Mouse (Mus musculus) CH12.LX (cell line): Measurements from ENCODE around the gene Pkn2. TPM values are rescaled to one million over a fixed set of nuclear protein-coding genes. Genes with fewer than 3 reads are reported as not detected.

Source experiments
- DNase-seq: peaks from one replicate; pipeline ENCODE4 v3.0.0-alpha.2; 2013; ENCODE audit errors: extremely low read depth
- H3K27ac ChIP-seq: 2 replicates; pipeline ENCODE4 v1.5.1; 2012; ENCODE audit warnings: low read depth, mild to moderate bottlenecking, control low read depth, moderate library complexity; ENCODE audit not compliant: insufficient read depth
- H3K27me3 ChIP-seq: replicated peaks from 2 replicates; pipeline ENCODE3; 2012; ENCODE audit warnings: inconsistent platforms
- H3K36me3 ChIP-seq, 2 experiments: replicated peaks in 1 of 2; 2 replicates each; pipeline versions ENCODE3 to v1.6.1; 2012; ENCODE audit warnings: inconsistent platforms in 1 of 2, low read length in 1 of 2, mild to moderate bottlenecking in 1 of 2, mixed read lengths in 1 of 2, moderate library complexity in 1 of 2; ENCODE audit not compliant: control insufficient read depth in 1 of 2, insufficient read depth in 1 of 2
- H3K4me1 ChIP-seq, 2 experiments: 2 replicates each; pipeline ENCODE4 v1.6.1; 2012; ENCODE audit warnings: inconsistent platforms in 1 of 2, moderate library complexity in 1 of 2; ENCODE audit not compliant: insufficient read depth in 2 of 2, control insufficient read depth in 1 of 2
- H3K4me2 ChIP-seq: 2 replicates; pipeline ENCODE4 v1.6.1; 2012; ENCODE audit warnings: low read depth, mild to moderate bottlenecking, control low read depth; ENCODE audit not compliant: poor library complexity, insufficient read depth, severe bottlenecking
- H3K4me3 ChIP-seq, 3 experiments: fragments of 150-350 bp in 1 of 3; sonication (generic) in 1 of 3; replicated peaks in 1 of 3; 2 replicates each; pipeline versions ENCODE3 to v1.5.1; 2011 to 2012; ENCODE audit warnings: low read depth in 2 of 3, low read length in 2 of 3, mild to moderate bottlenecking in 2 of 3, moderate library complexity in 2 of 3, control low read depth in 1 of 3, improper control_type of control experiment in 1 of 3, inconsistent platforms in 1 of 3, mixed read lengths in 1 of 3; ENCODE audit not compliant: poor library complexity in 1 of 3
- H3K79me2 ChIP-seq: replicated peaks from 2 replicates; pipeline ENCODE4 v1.6.1; 2012; ENCODE audit warnings: mild to moderate bottlenecking, moderate library complexity; ENCODE audit not compliant: control insufficient read depth, poor library complexity, insufficient read depth, severe bottlenecking; ENCODE audit errors: extremely low read depth
- H3K9ac ChIP-seq: 2 replicates; pipeline ENCODE4 v1.6.1; 2012; ENCODE audit warnings: low read depth, mild to moderate bottlenecking, control low read depth, moderate library complexity; ENCODE audit not compliant: insufficient read depth
- H3K9me3 ChIP-seq: replicated peaks from 2 replicates; pipeline ENCODE3; 2012; ENCODE audit warnings: low read length, inconsistent platforms, mixed read lengths
- BHLHE40 ChIP-seq: IDR thresholded peaks from 2 replicates; pipeline ENCODE4 v1.6.1; 2011; ENCODE audit warnings: mild to moderate bottlenecking, low read depth, low read length, improper control_type of control experiment
- CHD2 ChIP-seq: IDR thresholded peaks from 2 replicates; pipeline ENCODE4 v1.6.1; 2011; ENCODE audit warnings: low read length, improper control_type of control experiment
- CTCF ChIP-seq, 2 experiments: IDR thresholded peaks in 1 of 2; conservative IDR thresholded peaks in 1 of 2; 2 replicates each; pipeline ENCODE4 v1.5.1; 2011 to 2012; ENCODE audit warnings: low read depth in 2 of 2, low read length in 2 of 2, improper control_type of control experiment in 1 of 2, inconsistent platforms in 1 of 2, mild to moderate bottlenecking in 1 of 2, moderate library complexity in 1 of 2
- E2F4 ChIP-seq: IDR thresholded peaks from 2 replicates; pipeline ENCODE4 v1.6.1; 2011; ENCODE audit warnings: low read depth, low read length, improper control_type of control experiment; ENCODE audit not compliant: insufficient replicate concordance
- ELF1 ChIP-seq: IDR thresholded peaks from 2 replicates; pipeline ENCODE4 v1.6.1; 2014; ENCODE audit warnings: low read depth, mild to moderate bottlenecking, inconsistent platforms, low read length, improper control_type of control experiment
- ETS1 ChIP-seq: conservative IDR thresholded peaks from 2 replicates; pipeline ENCODE4 v1.6.1; 2012; ENCODE audit warnings: low read depth, mild to moderate bottlenecking, inconsistent platforms, low read length, improper control_type of control experiment, moderate library complexity
- GABPA ChIP-seq: IDR thresholded peaks from 2 replicates; pipeline ENCODE4 v1.6.1; 2012; ENCODE audit warnings: low read depth, low read length, improper control_type of control experiment, inconsistent platforms; ENCODE audit not compliant: insufficient replicate concordance
- JUN ChIP-seq: IDR thresholded peaks from 2 replicates; pipeline ENCODE4 v1.6.1; 2011; ENCODE audit warnings: low read depth, mild to moderate bottlenecking, low read length, improper control_type of control experiment, moderate library complexity; ENCODE audit not compliant: insufficient read depth
- JUND ChIP-seq: conservative IDR thresholded peaks from 2 replicates; pipeline ENCODE4 v1.6.1; 2011; ENCODE audit warnings: low read depth, low read length, improper control_type of control experiment
- KAT2A ChIP-seq: IDR thresholded peaks from 2 replicates; pipeline ENCODE4 v1.6.1; 2012; ENCODE audit warnings: low read length, improper control_type of control experiment, inconsistent platforms; ENCODE audit not compliant: insufficient replicate concordance
- MAFK ChIP-seq: IDR thresholded peaks from 2 replicates; pipeline ENCODE4 v1.6.1; 2011; ENCODE audit warnings: low read length, improper control_type of control experiment; ENCODE audit not compliant: insufficient replicate concordance
- MXI1 ChIP-seq: IDR thresholded peaks from 2 replicates; pipeline ENCODE4 v1.6.1; 2011; ENCODE audit warnings: mild to moderate bottlenecking, low read depth, low read length, improper control_type of control experiment
- MYC ChIP-seq: IDR thresholded peaks from 2 replicates; pipeline ENCODE4 v1.6.1; 2011; ENCODE audit warnings: low read depth, mild to moderate bottlenecking, improper control_type of control experiment, low read length
- NELFE ChIP-seq: IDR thresholded peaks from 2 replicates; pipeline ENCODE4 v1.6.1; 2011; ENCODE audit warnings: low read depth, low read length, improper control_type of control experiment
- NRF1 ChIP-seq: IDR thresholded peaks from 2 replicates; pipeline ENCODE4 v1.6.1; 2014; ENCODE audit warnings: low read depth, mild to moderate bottlenecking, inconsistent platforms, low read length, improper control_type of control experiment, moderate library complexity
- POLR2A ChIP-seq: IDR thresholded peaks from 2 replicates; pipeline ENCODE4 v1.6.1; 2011; ENCODE audit warnings: low read depth, mild to moderate bottlenecking, improper control_type of control experiment, low read length
- POLR2AphosphoS2 ChIP-seq: IDR thresholded peaks from 2 replicates; pipeline ENCODE4 v1.6.1; 2011; ENCODE audit warnings: low read depth, low read length, improper control_type of control experiment
- TCF12 ChIP-seq: IDR thresholded peaks from 2 replicates; pipeline ENCODE4 v1.6.1; 2014; ENCODE audit warnings: low read depth, mild to moderate bottlenecking, inconsistent platforms, low read length, improper control_type of control experiment
- USF2 ChIP-seq: conservative IDR thresholded peaks from 2 replicates; pipeline ENCODE4 v1.6.1; 2011; ENCODE audit warnings: low read depth, low read length, improper control_type of control experiment
- ZC3H11A ChIP-seq: IDR thresholded peaks from 2 replicates; pipeline ENCODE4 v1.6.1; 2012; ENCODE audit warnings: low read depth, mild to moderate bottlenecking, inconsistent platforms, low read length, improper control_type of control experiment
- ZKSCAN1 ChIP-seq: IDR thresholded peaks from 2 replicates; pipeline ENCODE4 v1.6.1; 2012; ENCODE audit warnings: low read depth, inconsistent platforms, low read length, improper control_type of control experiment, borderline replicate concordance
- ZMIZ1 ChIP-seq: IDR thresholded peaks from 2 replicates; pipeline ENCODE4 v1.6.1; 2012; ENCODE audit warnings: low read depth, mild to moderate bottlenecking, inconsistent platforms, low read length, improper control_type of control experiment
- ZNF384 ChIP-seq: IDR thresholded peaks from 2 replicates; pipeline ENCODE4 v1.6.1; 2012; ENCODE audit warnings: low read depth, low read length, improper control_type of control experiment, inconsistent platforms
- dilution Hi-C: fragments of 300-500 bp; cut with MboI; formaldehyde crosslinking; loops from 2 replicates; pipeline ENCODE4 v1.14.3; 2020; ENCODE audit warnings: low sequenced_read_pairs; ENCODE audit not compliant: extremely low pct_unique_long_range_greater_than_20kb, extremely low pct_ligation_motif_present
- in situ Hi-C: fragments of 300-500 bp; cut with MboI; formaldehyde crosslinking; loops from 3 replicates; pipeline ENCODE4 v1.14.3; 2019; ENCODE audit warnings: low sequenced_read_pairs, low pct_ligation_motif_present, low pct_unique_long_range_greater_than_20kb, mixed read lengths
- polyA plus RNA-seq: library from polyadenylated mRNA; unstranded; fragments of >175 nt; gene quantifications from 2 replicates; pipeline ENCODE4 v1.2.1, GENCODE M21; 2012; ENCODE audit warnings: low read depth; ENCODE audit not compliant: insufficient read length
- total RNA-seq, 2 experiments: library from RNA; depleted of rRNA; stranded (reverse); fragments of 300-350 nt in 1 of 2; fragments of >200 nt in 1 of 2; gene quantifications; 2 replicates each; pipeline ENCODE4 v1.2.3; 2012 to 2014

Pkn2 gene
- total and polyA plus RNA-seq, 3 experiments: 39.5 to 54.3 (median 49.2) TPM

GRCm38 (mm10) chr3:142826449-142827146 lies 55.2 kb downstream of the Pkn2 start:
- Histone ChIP-seq H3K4me3 (no peak overlapping the region), H3K36me3 (peaks cover 32 to 71% of the 10 kb centered on the region in 2 experiments), H3K27me3 (no peaks in the 10 kb centered on the region), H3K9ac (no peak overlapping the region), H3K79me2 (0 out of 2 replicates have a peak, but pooled peaks cover 2% of the 10 kb centered on the region), H3K27ac (no peak overlapping the region), H3K4me1 (peaks cover 0 to 5% of the 10 kb centered on the region in 2 experiments; a peak in 1 of 4 replicates), H3K4me2 (no peak overlapping the region), H3K9me3 (no peaks in the 10 kb centered on the region)
- TF ChIP-seq CTCF (conservative IDR thresholded peaks at IDR 0.05 in 1 of 2, IDR thresholded peaks at IDR 0.05 in 1 of 2; ENCODE audit: low read depth in 2 of 2, low read length in 2 of 2) (no peak), CHD2 (no peak), ZKSCAN1 (no peak; the same call in 1 of the 2 replicates), TCF12 (no peak), JUND (no peak), POLR2A (no peak), USF2 (no peak), ELF1 (no peak), MXI1 (no peak), ETS1 (no peak), ZC3H11A (no peak), ZMIZ1 (no peak)
- dilution Hi-C loops (no loop called here), in situ Hi-C loops (no loop called here)
- no peak for DNase-seq

- Histone ChIP-seq H3K4me1 (peaks cover 0 to 5% of the 10 kb centered on the region in 2 experiments; a peak in 1 of 4 replicates), H3K9me3 (no peaks in the 10 kb centered on the region)
- no peak for TF ChIP-seq MXI1
- no peak for TF ChIP-seq MAFK
- TF ChIP-seq TCF12: no peak
- TF ChIP-seq MYC: no peak
- TF ChIP-seq BHLHE40: no peak
- TF ChIP-seq ZNF384: no peak
- no peak for TF ChIP-seq E2F4
- TF ChIP-seq KAT2A: no peak
- TF ChIP-seq NELFE: no peak
- TF ChIP-seq POLR2AphosphoS2: no peak
- TF ChIP-seq NRF1: no peak
- TF ChIP-seq ZKSCAN1: no peak
- no peak for TF ChIP-seq ZC3H11A
- no peak for TF ChIP-seq ZMIZ1
- TF ChIP-seq JUN: no peak
- no peak for TF ChIP-seq GABPA
Measured at GRCm38 (mm10) chr3:142823606-142824005, 58.2 kb downstream of the Pkn2 start.

More at GRCm38 (mm10) chr3:142823606-142824005, 58.2 kb downstream of the Pkn2 start:
- Histone ChIP-seq H3K4me2 (no peak overlapping the region), H3K9ac (no peak overlapping the region), H3K36me3 (peaks cover 32 to 72% of the 10 kb centered on the region in 2 experiments), H3K27ac (no peak overlapping the region), H3K27me3 (no peaks in the 10 kb centered on the region), H3K79me2 (0 out of 2 replicates have a peak, but pooled peaks cover 2% of the 10 kb centered on the region), H3K4me3 (no peak overlapping the region)
- no peak for DNase-seq
- dilution Hi-C loops (no loop called here), in situ Hi-C loops (no loop called here)
